Mouse (Mus musculus): ENCODE measurements around the gene Gps1.

GRCm38 (mm10) chr11:120740981-120741380 is 43.1 kb upstream of the Gps1 start:
- no peak for TF ChIP-seq GATA1 (IDR thresholded peaks at IDR 0.05; ENCODE audit: borderline replicate concordance, low read length)
- TF ChIP-seq FLI1 (IDR thresholded peaks at IDR 0.05; ENCODE audit: low read length) = no peak
